Mouse (Mus musculus) lung, postnatal 0 days (tissue): ENCODE measurements at regions not wholly inside any gene's neighbourhood (a gene's known extent, or its start where the extent isn't known, plus 50 kb on each side); places are given as distances from the start of the nearest gene placed in this dataset.

Experiments
- CTCF ChIP-seq: IDR thresholded peaks from 2 replicates; pipeline ENCODE4 v1.5.1; 2016; ENCODE audit warnings: antibody characterized with exemption, mild to moderate bottlenecking
- EP300 ChIP-seq: IDR thresholded peaks from 2 replicates; pipeline ENCODE4 v1.6.1; 2016; ENCODE audit warnings: antibody characterized with exemption, mild to moderate bottlenecking, control low read depth

- TF ChIP-seq EP300 (no peak), CTCF (no peak)
Measured at GRCm38 (mm10) chr13:110627732-110628131, 232.9 kb downstream of the Plk2 start.
